Mouse (Mus musculus): ENCODE data around the gene Vps37c. TPM values are rescaled to one million over a fixed set of nuclear protein-coding genes. Genes with fewer than 3 reads are reported as not detected.

The Vps37c gene
- 36.6 and 37.5 TPM in 2 replicates for polyA plus RNA-seq (2016; fragmentation: Nextera tagmentation; extraction: Ambion mirVana)

DNA sequence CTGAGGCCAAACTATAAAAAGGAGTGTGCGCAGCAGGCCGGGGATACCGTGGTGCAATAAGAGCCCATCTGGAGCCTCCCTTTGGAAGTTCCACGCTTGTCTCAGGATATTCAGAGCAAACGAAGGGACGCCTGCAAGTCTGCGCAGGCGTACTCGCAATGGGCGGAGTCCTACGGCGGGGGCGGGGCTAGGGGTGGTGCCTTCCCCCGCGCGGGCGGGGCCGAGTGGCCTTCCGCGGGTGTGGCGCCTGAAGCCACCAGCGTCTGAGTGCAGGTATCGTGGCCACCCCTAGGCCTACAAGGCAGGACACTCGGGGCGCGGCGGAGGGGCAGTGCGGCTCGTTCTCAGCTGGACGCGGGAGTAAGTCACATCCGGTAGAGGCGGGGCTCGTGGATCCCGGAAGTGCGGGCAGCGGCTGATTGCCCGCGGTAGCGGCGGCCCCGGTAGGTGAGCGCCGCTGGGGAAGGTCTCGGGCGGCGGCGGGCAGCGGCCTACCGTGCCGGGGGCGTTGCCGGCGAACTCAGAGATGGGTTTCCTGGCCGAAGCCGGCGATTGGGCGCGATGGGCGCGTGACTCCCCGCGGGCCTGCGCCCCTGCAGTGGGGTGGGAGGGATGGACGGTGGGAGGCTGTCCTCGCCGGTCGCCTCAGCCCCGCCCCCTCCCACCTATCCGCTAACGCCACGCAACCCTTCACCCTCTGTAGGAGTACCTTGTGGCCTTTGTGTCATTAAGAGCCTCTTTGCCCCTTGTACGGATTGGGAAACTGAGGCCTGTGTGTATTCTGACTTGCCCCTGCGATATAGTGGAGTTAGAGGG is at the start of gene Vps37c:
Gene Vps37c, plus strand, starts transcription at position 199 of the 816 bp plus-strand sequence.
- Histone ChIP-seq H3K9ac (peak within 1 kb of the TSS; percentile 83), H3K36me3 (no peaks in the 10 kb centered on the region), H3K4me1 (peaks cover 28% of the 10 kb centered on the region), H3K27ac (peak within 1 kb of the TSS; percentile 97), H3K9me3 (replicated peaks) (no peaks in the 10 kb centered on the region), H3K4me2 (replicated peaks) (peak within 1 kb of the TSS; percentile 73), H3K4me3 (peak within 1 kb of the TSS; percentile 76), H3K27me3 (no peaks in the 10 kb centered on the region)
- under 1% methylated on average over 72 of the region's 74 CpGs for WGBS
- ATAC-seq (ENCODE audit: low FRiP score) = peak; percentile 94

GRCm38 (mm10) chr19:10640080-10640479 is 48.5 kb upstream of the Vps37c start:
- no peaks in the 10 kb centered on the region for H3K36me3 ChIP-seq
- H3K9ac ChIP-seq = no peak overlapping the region
- WGBS = 11% methylated on average over 5 of the region's 5 CpGs
- H3K27ac ChIP-seq = no peak overlapping the region
- H3K9me3 ChIP-seq (replicated peaks) = no peaks in the 10 kb centered on the region
- no peak overlapping the region for H3K4me3 ChIP-seq
- no peak overlapping the region for H3K4me2 ChIP-seq (replicated peaks)
- peaks cover 5% of the 10 kb centered on the region for H3K4me1 ChIP-seq
- ATAC-seq (ENCODE audit: low FRiP score) = no peak
- peaks cover 9% of the 10 kb centered on the region; the same call in 1 of the 2 replicates for H3K27me3 ChIP-seq

DNA sequence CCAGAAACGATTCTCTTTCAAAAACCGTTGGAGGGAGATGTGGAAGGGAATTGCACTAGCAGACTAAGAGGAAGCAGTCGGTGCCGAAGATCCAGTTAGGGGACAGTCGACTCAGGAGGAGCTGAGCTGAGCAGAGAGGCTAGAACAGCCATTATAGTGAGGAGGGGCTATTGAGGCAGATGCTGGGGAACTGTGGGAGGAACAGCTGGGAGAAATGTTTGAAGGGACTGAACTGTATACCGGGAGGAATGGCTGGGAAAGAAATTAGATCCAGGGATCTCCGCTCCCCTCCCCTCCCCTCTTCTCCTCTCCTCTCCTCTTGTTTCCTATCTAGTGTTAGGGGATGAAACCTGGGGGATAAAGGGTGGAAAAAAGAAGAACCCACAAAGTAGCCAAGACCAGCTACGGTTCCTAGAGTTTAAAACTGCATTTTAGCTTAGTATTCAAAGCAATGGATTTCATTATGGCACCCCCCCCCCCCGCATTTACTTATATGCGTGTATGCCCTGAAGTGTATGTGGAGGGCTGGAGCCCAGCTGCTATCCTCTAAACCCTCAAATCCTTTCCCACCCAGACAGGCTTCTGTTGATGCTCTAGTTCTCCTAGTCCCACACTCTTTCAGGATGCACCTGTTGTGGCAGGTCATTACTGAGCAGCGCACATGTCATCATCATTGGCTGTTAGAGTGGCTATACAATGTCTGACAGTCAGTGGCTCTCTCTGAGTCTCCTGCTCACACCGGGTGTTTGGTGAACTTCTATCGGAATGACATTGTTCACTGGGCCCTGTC is 47.8 kb upstream of the Vps37c start:
- Histone ChIP-seq H3K4me3 (no peak overlapping the region), H3K27me3 (peaks cover 2% of the 10 kb centered on the region; the same call in 1 of the 2 replicates), H3K36me3 (no peaks in the 10 kb centered on the region), H3K9ac (no peak overlapping the region), H3K27ac (no peak overlapping the region), H3K4me2 (replicated peaks) (no peak overlapping the region), H3K4me1 (0 out of 2 replicates have a peak, but pooled peaks cover 2% of the 10 kb centered on the region), H3K9me3 (replicated peaks) (no peaks in the 10 kb centered on the region)
- no peak for ATAC-seq (ENCODE audit: low FRiP score)
- WGBS = 52% methylated on average over 13 of the region's 13 CpGs

- H3K27ac ChIP-seq = no peak overlapping the region
- ATAC-seq (ENCODE audit: low FRiP score) = no peak
- WGBS = 91% methylated on average over 2 of the region's 2 CpGs
- H3K4me2 ChIP-seq (replicated peaks) = no peak overlapping the region
- no peak overlapping the region for H3K4me3 ChIP-seq
- 0 out of 2 replicates have a peak, but pooled peaks cover under 1% of the 10 kb centered on the region for H3K4me1 ChIP-seq
- no peaks in the 10 kb centered on the region for H3K27me3 ChIP-seq
- H3K9me3 ChIP-seq (replicated peaks) = no peaks in the 10 kb centered on the region
- H3K36me3 ChIP-seq = no peaks in the 10 kb centered on the region
- no peak overlapping the region for H3K9ac ChIP-seq
These were observed 42.9 kb upstream of the Vps37c start for GRCm38 (mm10) chr19:10645616-10646015.

GRCm38 (mm10) chr19:10648156-10648555 is 40.4 kb upstream of the Vps37c start:
- WGBS = 71% methylated on average over 8 of the region's 8 CpGs
- Histone ChIP-seq H3K27me3 (no peaks in the 10 kb centered on the region), H3K4me2 (replicated peaks) (no peak overlapping the region), H3K27ac (no peak overlapping the region), H3K36me3 (no peaks in the 10 kb centered on the region), H3K4me3 (no peak overlapping the region), H3K4me1 (no peaks in the 10 kb centered on the region), H3K9me3 (replicated peaks) (no peaks in the 10 kb centered on the region), H3K9ac (no peak overlapping the region)
- no peak for ATAC-seq (ENCODE audit: low FRiP score)

- H3K9ac ChIP-seq = no peak overlapping the region
- no peak overlapping the region for H3K4me3 ChIP-seq
- no peaks in the 10 kb centered on the region for H3K36me3 ChIP-seq
- H3K4me1 ChIP-seq = no peaks in the 10 kb centered on the region
- H3K9me3 ChIP-seq (replicated peaks) = no peaks in the 10 kb centered on the region
- no peak for ATAC-seq (ENCODE audit: low FRiP score)
- no peak overlapping the region for H3K4me2 ChIP-seq (replicated peaks)
- 57% methylated on average over 3 of the region's 3 CpGs for WGBS
- H3K27me3 ChIP-seq = no peaks in the 10 kb centered on the region
- no peak overlapping the region for H3K27ac ChIP-seq
These were observed 32.5 kb upstream of the Vps37c start for GRCm38 (mm10) chr19:10656058-10656457.

DNA sequence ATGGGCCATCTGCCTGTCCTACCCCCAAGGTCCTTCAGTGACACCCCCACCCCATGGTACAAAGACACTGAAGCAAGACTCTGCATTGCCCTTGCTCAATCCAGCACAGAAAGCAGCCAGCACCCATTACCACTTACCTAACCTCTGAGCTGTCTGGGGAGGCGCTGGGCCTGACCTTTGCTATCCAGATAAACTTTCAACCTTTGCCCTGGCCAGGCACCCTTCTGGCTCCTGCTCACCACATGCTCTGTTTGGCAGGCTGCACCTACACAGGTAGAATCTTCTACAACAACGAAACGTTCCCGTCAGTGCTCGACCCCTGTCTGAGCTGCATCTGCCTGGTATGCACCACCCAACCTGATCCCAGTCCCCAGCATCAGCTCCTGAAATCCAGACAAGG is 30.8 kb upstream of the Vps37c start:
- Histone ChIP-seq H3K4me1 (no peaks in the 10 kb centered on the region), H3K9ac (no peak overlapping the region), H3K4me3 (no peak overlapping the region), H3K4me2 (replicated peaks) (no peak overlapping the region), H3K27ac (no peak overlapping the region), H3K36me3 (no peaks in the 10 kb centered on the region), H3K9me3 (replicated peaks) (no peaks in the 10 kb centered on the region), H3K27me3 (no peaks in the 10 kb centered on the region)
- 83% methylated on average over 5 of the region's 5 CpGs for WGBS
- ATAC-seq (ENCODE audit: low FRiP score) = no peak

- 81% methylated on average over 2 of the region's 2 CpGs for WGBS
- Histone ChIP-seq H3K27me3 (no peaks in the 10 kb centered on the region), H3K9ac (no peak overlapping the region), H3K9me3 (replicated peaks) (no peaks in the 10 kb centered on the region), H3K4me1 (no peaks in the 10 kb centered on the region), H3K4me3 (no peak overlapping the region), H3K36me3 (no peaks in the 10 kb centered on the region), H3K27ac (no peak overlapping the region), H3K4me2 (replicated peaks) (no peak overlapping the region)
- ATAC-seq (ENCODE audit: low FRiP score) = no peak
These were observed 30.1 kb upstream of the Vps37c start for GRCm38 (mm10) chr19:10658406-10658805.

- Histone ChIP-seq H3K9ac (no peak overlapping the region), H3K4me2 (replicated peaks) (no peak overlapping the region), H3K27me3 (no peaks in the 10 kb centered on the region), H3K27ac (no peak overlapping the region), H3K36me3 (no peaks in the 10 kb centered on the region), H3K9me3 (replicated peaks) (no peaks in the 10 kb centered on the region), H3K4me1 (no peaks in the 10 kb centered on the region), H3K4me3 (no peak overlapping the region)
- whole genome bisulfite sequencing = 68% methylated on average over 5 of the region's 5 CpGs
- ATAC-seq (ENCODE audit: low FRiP score) = no peak
These were observed 27.2 kb upstream of the Vps37c start for GRCm38 (mm10) chr19:10661373-10661772.

GRCm38 (mm10) chr19:10661919-10662318 is 26.6 kb upstream of the Vps37c start:
- H3K4me2 ChIP-seq (replicated peaks) = no peak overlapping the region
- 87% methylated on average over 2 of the region's 2 CpGs for WGBS

DNA sequence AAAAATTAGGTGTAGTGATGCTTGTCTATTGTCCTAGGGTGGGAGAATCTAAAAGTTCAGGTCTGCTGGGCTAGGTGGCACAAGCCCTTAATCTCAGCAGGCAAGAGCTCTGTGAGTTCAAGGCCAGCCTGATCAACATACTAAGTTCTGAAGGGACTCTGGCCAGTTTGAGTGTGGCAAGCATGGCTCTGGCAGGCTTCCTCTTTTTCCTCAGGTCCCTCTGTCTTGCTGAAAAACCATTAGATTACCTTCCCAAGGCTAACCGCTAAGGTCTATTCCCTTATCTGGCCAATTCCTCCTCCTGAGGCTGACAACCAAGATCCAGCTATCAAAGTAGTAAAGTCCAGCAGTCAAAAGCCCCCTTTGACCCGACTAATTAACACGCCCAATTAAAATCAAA is 25.9 kb upstream of the Vps37c start:
- H3K4me1 ChIP-seq = no peaks in the 10 kb centered on the region
- no peak overlapping the region for H3K4me3 ChIP-seq
- H3K27ac ChIP-seq = no peak overlapping the region
- H3K9ac ChIP-seq = no peak overlapping the region
- no peaks in the 10 kb centered on the region for H3K27me3 ChIP-seq
- H3K36me3 ChIP-seq = no peaks in the 10 kb centered on the region
- no peaks in the 10 kb centered on the region for H3K9me3 ChIP-seq (replicated peaks)
- H3K4me2 ChIP-seq (replicated peaks) = no peak overlapping the region
- WGBS = 82% methylated on average over 3 of the region's 3 CpGs
- ATAC-seq (ENCODE audit: low FRiP score) = no peak

More at GRCm38 (mm10) chr19:10661919-10662318, 26.6 kb upstream of the Vps37c start:
- no peaks in the 10 kb centered on the region for H3K27me3 ChIP-seq
- H3K4me3 ChIP-seq = no peak overlapping the region
- no peak for ATAC-seq (ENCODE audit: low FRiP score)
- no peak overlapping the region for H3K27ac ChIP-seq
- H3K4me1 ChIP-seq = no peaks in the 10 kb centered on the region
- no peaks in the 10 kb centered on the region for H3K36me3 ChIP-seq
- no peak overlapping the region for H3K9ac ChIP-seq
- no peaks in the 10 kb centered on the region for H3K9me3 ChIP-seq (replicated peaks)

- peak; percentile 19; the same call in 1 of the 2 replicates for ATAC-seq (ENCODE audit: low FRiP score)
These were observed 23.4 kb upstream of the Vps37c start for GRCm38 (mm10) chr19:10665093-10665492.

More at GRCm38 (mm10) chr19:10665093-10665492, 23.4 kb upstream of the Vps37c start:
- 65% methylated on average over 3 of the region's 3 CpGs for WGBS
- no peaks in the 10 kb centered on the region for H3K4me1 ChIP-seq
- no peaks in the 10 kb centered on the region for H3K9me3 ChIP-seq (replicated peaks)
- H3K9ac ChIP-seq = no peak overlapping the region
- no peak overlapping the region for H3K4me2 ChIP-seq (replicated peaks)
- no peaks in the 10 kb centered on the region for H3K27me3 ChIP-seq
- no peak overlapping the region for H3K27ac ChIP-seq
- H3K36me3 ChIP-seq = no peaks in the 10 kb centered on the region
- no peak overlapping the region for H3K4me3 ChIP-seq
